Mouse (Mus musculus) thymus, adult 2 months (tissue): ENCODE results near the gene Adprm. TPM values are rescaled to one million over a fixed set of nuclear protein-coding genes. Genes with fewer than 3 reads are reported as not detected.

Experiments used
- DNase-seq: peaks from one replicate; pipeline ENCODE4 v3.0.0; 2021
- H3K27ac ChIP-seq: fragments of 200-500 bp; 2 replicates; pipeline ENCODE4 v1.5.1; 2012; ENCODE audit warnings: low read length, control low read depth; ENCODE audit not compliant: control insufficient read depth, insufficient read depth
- H3K27me3 ChIP-seq: fragments of 200-500 bp; 2 replicates; pipeline ENCODE4 v1.6.1; 2012; ENCODE audit warnings: mild to moderate bottlenecking, low read length, moderate library complexity, mixed read lengths; ENCODE audit not compliant: control insufficient read depth, insufficient read depth
- H3K36me3 ChIP-seq: fragments of 200-500 bp; 2 replicates; pipeline ENCODE4 v1.6.1; 2012; ENCODE audit warnings: mild to moderate bottlenecking, low read length, moderate library complexity; ENCODE audit not compliant: control insufficient read depth, insufficient read depth
- H3K4me1 ChIP-seq: fragments of 200-500 bp; replicated peaks from 2 replicates; pipeline ENCODE4 v1.6.1; 2012; ENCODE audit warnings: low read length; ENCODE audit not compliant: control insufficient read depth, insufficient read depth
- H3K4me3 ChIP-seq: fragments of 200-500 bp; 2 replicates; pipeline ENCODE4 v1.5.1; 2012; ENCODE audit warnings: mild to moderate bottlenecking, low read length, control low read depth, moderate library complexity; ENCODE audit not compliant: control insufficient read depth, insufficient read depth
- CTCF ChIP-seq: fragments of 200-500 bp; IDR thresholded peaks from 2 replicates; pipeline ENCODE4 v1.5.1; 2012; ENCODE audit warnings: mild to moderate bottlenecking, control low read depth, low read length, moderate library complexity, borderline replicate concordance; ENCODE audit not compliant: control insufficient read depth, poor library complexity, insufficient read depth; ENCODE audit errors: extremely low read depth
- POLR2A ChIP-seq: fragments of 200-500 bp; IDR thresholded peaks from 2 replicates; pipeline ENCODE4 v1.6.1; 2012; ENCODE audit warnings: mild to moderate bottlenecking, low read length, control low read depth, moderate library complexity; ENCODE audit not compliant: control insufficient read depth, poor library complexity, insufficient read depth; ENCODE audit errors: extremely low read depth
- WGBS: fragments of 180-500 bp; shearing (Covaris S2); methylation state at CpG from one replicate; pipeline ENCODE4 v1.1.7; 2018; 5-methylcytosine and 5-hydroxymethylcytosine counted together
- polyA plus RNA-seq: library from polyadenylated mRNA; depleted of rRNA; stranded (reverse); fragments of >200 nt; gene quantifications from 2 replicates; pipeline ENCODE4 v1.2.3, GENCODE M21; 2012

Adprm gene
- polyA plus RNA-seq, 1 experiment = 26.2 TPM

- Histone ChIP-seq H3K4me1 (peaks cover 5% of the 10 kb centered on the region; the same call in 1 of the 2 replicates), H3K27me3 (no peaks in the 10 kb centered on the region), H3K4me3 (no peak overlapping the region), H3K27ac (no peak overlapping the region), H3K36me3 (no peaks in the 10 kb centered on the region)
- WGBS = 85% methylated on average over 13 of the region's 13 CpGs
- peak; percentile 19 for DNase-seq
- no peak for TF ChIP-seq CTCF
- no peak for TF ChIP-seq POLR2A
Observed at GRCm38 (mm10) chr11:67022354-67023115, 29.9 kb downstream of the Adprm start.

GRCm38 (mm10) chr11:67020948-67021347 lies 31.4 kb downstream of the Adprm start:
- Histone ChIP-seq H3K36me3 (no peaks in the 10 kb centered on the region), H3K4me1 (peaks cover 5% of the 10 kb centered on the region; the same call in 1 of the 2 replicates), H3K27me3 (no peaks in the 10 kb centered on the region), H3K27ac (no peak overlapping the region), H3K4me3 (no peak overlapping the region)
- TF ChIP-seq CTCF = no peak
- no peak for TF ChIP-seq POLR2A
- WGBS = 10% methylated on average over 12 of the region's 12 CpGs
- peak; percentile 52 for DNase-seq

GRCm38 (mm10) chr11:67019711-67020475 lies 32.5 kb downstream of the Adprm start:
- Histone ChIP-seq H3K27ac (no peak overlapping the region), H3K4me1 (no peaks in the 10 kb centered on the region), H3K4me3 (no peak overlapping the region), H3K36me3 (no peaks in the 10 kb centered on the region), H3K27me3 (no peaks in the 10 kb centered on the region)
- TF ChIP-seq POLR2A = no peak
- WGBS = 61% methylated on average over 7 of the region's 7 CpGs
- DNase-seq = no peak

GRCm38 (mm10) chr11:67017801-67018591 lies 34.4 kb downstream of the Adprm start:
- Histone ChIP-seq H3K4me1 (no peaks in the 10 kb centered on the region), H3K4me3 (no peak overlapping the region), H3K36me3 (no peaks in the 10 kb centered on the region), H3K27me3 (no peaks in the 10 kb centered on the region), H3K27ac (no peak overlapping the region)
- TF ChIP-seq POLR2A (no peak), CTCF (no peak)
- 15% methylated on average over 12 of the region's 12 CpGs for WGBS
- no peak for DNase-seq

GRCm38 (mm10) chr11:67011635-67012034 lies 40.8 kb downstream of the Adprm start:
- Histone ChIP-seq H3K4me1 (no peaks in the 10 kb centered on the region), H3K36me3 (no peaks in the 10 kb centered on the region), H3K27me3 (no peaks in the 10 kb centered on the region), H3K4me3 (no peak overlapping the region), H3K27ac (no peak overlapping the region)
- TF ChIP-seq CTCF (no peak), POLR2A (no peak)
- DNase-seq = no peak
- 78% methylated on average over 4 of the region's 4 CpGs for WGBS

- WGBS = 2% methylated on average over 8 of the region's 8 CpGs
- H3K4me1 ChIP-seq = no peaks in the 10 kb centered on the region
- no peaks in the 10 kb centered on the region for H3K27me3 ChIP-seq
- no peak overlapping the region for H3K4me3 ChIP-seq
- H3K27ac ChIP-seq = no peak overlapping the region
- TF ChIP-seq POLR2A (no peak), CTCF (no peak)
- no peaks in the 10 kb centered on the region for H3K36me3 ChIP-seq
- no peak for DNase-seq
Observed at GRCm38 (mm10) chr11:67010430-67010829, 42.0 kb downstream of the Adprm start.
